Mouse (Mus musculus): Measurements from ENCODE around the gene H1foo. TPM values are rescaled to one million over a fixed set of nuclear protein-coding genes. Genes with fewer than 3 reads are reported as not detected.
A peak's percentile ranks its signal among the peaks of the same experiment; 100 is the strongest.

The H1foo gene
- polyA plus RNA-seq, 1 experiment from 2014 or later, result not detected

- peaks cover 38% of the 10 kb centered on the region for H3K4me1 ChIP-seq
- H3K27ac ChIP-seq, result no peak overlapping the region
- H3K9ac ChIP-seq, result no peak overlapping the region; the same call in 1 of the 2 replicates
- 92% methylated on average over 15 of the region's 15 CpGs for whole genome bisulfite sequencing
- H3K4me3 ChIP-seq, result no peak overlapping the region
- no peaks in the 10 kb centered on the region for H3K9me3 ChIP-seq (replicated peaks)
- H3K27me3 ChIP-seq, result no peaks in the 10 kb centered on the region
- H3K36me3 ChIP-seq (ENCODE audit: poor library complexity, severe bottlenecking), result no peaks in the 10 kb centered on the region
- no peak overlapping the region for H3K4me2 ChIP-seq
- ATAC-seq, result no peak
These were observed 22.6 kb downstream of the H1foo start for GRCm38 (mm10) chr6:115967291-115967880.

GRCm38 (mm10) chr6:115968086-115968485, 23.3 kb downstream of the H1foo start:
- no peaks in the 10 kb centered on the region for H3K9me3 ChIP-seq (replicated peaks)
- no peak for ATAC-seq
- no peaks in the 10 kb centered on the region for H3K27me3 ChIP-seq
- H3K4me2 ChIP-seq, result no peak overlapping the region
- peak overlapping the region; percentile 19; the same call in 1 of the 2 replicates for H3K27ac ChIP-seq
- H3K4me3 ChIP-seq, result no peak overlapping the region
- H3K36me3 ChIP-seq (ENCODE audit: poor library complexity, severe bottlenecking), result no peaks in the 10 kb centered on the region
- peaks cover 41% of the 10 kb centered on the region for H3K4me1 ChIP-seq
- no peak overlapping the region; the same call in 1 of the 2 replicates for H3K9ac ChIP-seq
- 78% methylated on average over 5 of the region's 5 CpGs for WGBS

- Histone ChIP-seq H3K9ac (no peak overlapping the region), H3K27me3 (no peaks in the 10 kb centered on the region), H3K27ac (peak overlapping the region; percentile 19; the same call in 1 of the 2 replicates), H3K4me1 (peaks cover 46% of the 10 kb centered on the region), H3K36me3 (ENCODE audit: poor library complexity, severe bottlenecking) (no peaks in the 10 kb centered on the region), H3K4me3 (no peak overlapping the region), H3K9me3 (replicated peaks) (no peaks in the 10 kb centered on the region), H3K4me2 (no peak overlapping the region)
- ATAC-seq, result no peak
- 70% methylated on average over 6 of the region's 6 CpGs for WGBS
These were observed 24.0 kb downstream of the H1foo start for GRCm38 (mm10) chr6:115968700-115969099.

GRCm38 (mm10) chr6:115969103-115969502, 24.4 kb downstream of the H1foo start:
- H3K4me2 ChIP-seq, result no peak overlapping the region
- H3K27ac ChIP-seq, result 0 out of 2 replicates have a peak overlapping the region, but pooled peaks have one; percentile 19
- 67% methylated on average over 9 of the region's 9 CpGs for WGBS
- no peaks in the 10 kb centered on the region for H3K27me3 ChIP-seq
- H3K9me3 ChIP-seq (replicated peaks), result no peaks in the 10 kb centered on the region
- H3K9ac ChIP-seq, result no peak overlapping the region
- ATAC-seq, result no peak
- peaks cover 50% of the 10 kb centered on the region for H3K4me1 ChIP-seq
- no peaks in the 10 kb centered on the region for H3K36me3 ChIP-seq (ENCODE audit: poor library complexity, severe bottlenecking)
- H3K4me3 ChIP-seq, result no peak overlapping the region

GRCm38 (mm10) chr6:115969952-115970351, 25.2 kb downstream of the H1foo start:
- no peak for ATAC-seq
- Histone ChIP-seq H3K4me1 (peaks cover 57% of the 10 kb centered on the region), H3K27me3 (no peaks in the 10 kb centered on the region), H3K36me3 (ENCODE audit: poor library complexity, severe bottlenecking) (no peaks in the 10 kb centered on the region), H3K4me3 (no peak overlapping the region), H3K9me3 (replicated peaks) (no peaks in the 10 kb centered on the region), H3K27ac (no peak overlapping the region), H3K4me2 (no peak overlapping the region), H3K9ac (no peak overlapping the region)
- 60% methylated on average over 4 of the region's 6 CpGs for WGBS

GRCm38 (mm10) chr6:115971273-115972060, 26.7 kb downstream of the H1foo start:
- peaks cover 57% of the 10 kb centered on the region for H3K4me1 ChIP-seq
- no peak overlapping the region for H3K4me3 ChIP-seq
- peak; percentile 67 for ATAC-seq
- 54% methylated on average over 13 of the region's 13 CpGs for WGBS
- peak overlapping the region; percentile 57 for H3K27ac ChIP-seq
- no peaks in the 10 kb centered on the region for H3K27me3 ChIP-seq
- no peak overlapping the region for H3K9ac ChIP-seq
- no peaks in the 10 kb centered on the region for H3K36me3 ChIP-seq (ENCODE audit: poor library complexity, severe bottlenecking)
- no peaks in the 10 kb centered on the region for H3K9me3 ChIP-seq (replicated peaks)
- no peak overlapping the region for H3K4me2 ChIP-seq

- H3K4me1 ChIP-seq, result peaks cover 57% of the 10 kb centered on the region
- H3K36me3 ChIP-seq (ENCODE audit: poor library complexity, severe bottlenecking), result no peaks in the 10 kb centered on the region
- no peaks in the 10 kb centered on the region for H3K9me3 ChIP-seq (replicated peaks)
- H3K4me3 ChIP-seq, result no peak overlapping the region
- H3K4me2 ChIP-seq, result no peak overlapping the region
- WGBS, result 74% methylated on average over 7 of the region's 7 CpGs
- no peak overlapping the region for H3K9ac ChIP-seq
- peak; percentile 26 for ATAC-seq
- peak overlapping the region; percentile 57; the same call in 1 of the 2 replicates for H3K27ac ChIP-seq
- H3K27me3 ChIP-seq, result no peaks in the 10 kb centered on the region
These were observed 27.5 kb downstream of the H1foo start for GRCm38 (mm10) chr6:115972083-115972764.

- Histone ChIP-seq H3K36me3 (ENCODE audit: poor library complexity, severe bottlenecking) (no peaks in the 10 kb centered on the region; the same call in 1 of the 2 replicates), H3K4me1 (peaks cover 51% of the 10 kb centered on the region), H3K27ac (no peak overlapping the region), H3K4me3 (no peak overlapping the region), H3K9ac (no peak overlapping the region), H3K9me3 (replicated peaks) (no peaks in the 10 kb centered on the region), H3K27me3 (no peaks in the 10 kb centered on the region), H3K4me2 (no peak overlapping the region)
- WGBS, result 90% methylated on average over 15 of the region's 15 CpGs
- no peak for ATAC-seq
These were observed 28.6 kb downstream of the H1foo start for GRCm38 (mm10) chr6:115973139-115973875.

GRCm38 (mm10) chr6:115973881-115974662, 29.3 kb downstream of the H1foo start:
- Histone ChIP-seq H3K27ac (no peak overlapping the region), H3K4me3 (no peak overlapping the region), H3K9me3 (replicated peaks) (no peaks in the 10 kb centered on the region), H3K36me3 (ENCODE audit: poor library complexity, severe bottlenecking) (no peaks in the 10 kb centered on the region; the same call in 1 of the 2 replicates), H3K27me3 (no peaks in the 10 kb centered on the region), H3K4me1 (peaks cover 44% of the 10 kb centered on the region), H3K4me2 (no peak overlapping the region), H3K9ac (no peak overlapping the region)
- no peak for ATAC-seq
- 76% methylated on average over 16 of the region's 16 CpGs for WGBS

GRCm38 (mm10) chr6:115975606-115976005, 30.9 kb downstream of the H1foo start:
- no peak overlapping the region for H3K4me3 ChIP-seq
- 90% methylated on average over 8 of the region's 8 CpGs for WGBS

GRCm38 (mm10) chr6:115977810-115978209, 33.1 kb downstream of the H1foo start:
- Histone ChIP-seq H3K9ac (no peak overlapping the region), H3K4me2 (no peak overlapping the region), H3K27me3 (no peaks in the 10 kb centered on the region), H3K36me3 (ENCODE audit: poor library complexity, severe bottlenecking) (no peaks in the 10 kb centered on the region; the same call in 1 of the 2 replicates), H3K4me3 (no peak overlapping the region), H3K4me1 (peaks cover 16% of the 10 kb centered on the region), H3K27ac (no peak overlapping the region), H3K9me3 (replicated peaks) (no peaks in the 10 kb centered on the region)
- no peak for ATAC-seq
- 89% methylated on average over 15 of the region's 15 CpGs for WGBS

More at GRCm38 (mm10) chr6:115975606-115976005, 30.9 kb downstream of the H1foo start:
- H3K27me3 ChIP-seq, result no peaks in the 10 kb centered on the region
- no peaks in the 10 kb centered on the region; the same call in 1 of the 2 replicates for H3K36me3 ChIP-seq (ENCODE audit: poor library complexity, severe bottlenecking)
- H3K4me2 ChIP-seq, result no peak overlapping the region
- H3K9me3 ChIP-seq (replicated peaks), result no peaks in the 10 kb centered on the region
- H3K9ac ChIP-seq, result no peak overlapping the region
- H3K27ac ChIP-seq, result no peak overlapping the region
- ATAC-seq, result no peak
- H3K4me1 ChIP-seq, result peaks cover 37% of the 10 kb centered on the region

Data from forebrain, embryonic 13.5 days (tissue).